Mouse (Mus musculus): ENCODE measurements at regions not wholly inside any gene's neighbourhood (a gene's known extent, or its start where the extent isn't known, plus 50 kb on each side); places are given as distances from the start of the nearest gene placed in this dataset.

- no peak overlapping the region for H3K4me2 ChIP-seq (replicated peaks; ENCODE audit: low read depth)
- H3K36me3 ChIP-seq (ENCODE audit: control insufficient read depth, insufficient read depth), result no peaks in the 10 kb centered on the region
- H3K4me1 ChIP-seq (replicated peaks; ENCODE audit: control insufficient read depth, insufficient read depth, low read length), result no peaks in the 10 kb centered on the region
- H3K4me3 ChIP-seq (ENCODE audit: low read depth, low read length), result no peak overlapping the region
- H3K27ac ChIP-seq (ENCODE audit: low read depth, low read length), result no peak overlapping the region
- TF ChIP-seq CTCF (IDR thresholded peaks at IDR 0.05; ENCODE audit: low read depth), result peak; percentile 45
- no peaks in the 10 kb centered on the region for H3K27me3 ChIP-seq (replicated peaks; ENCODE audit: control insufficient read depth, insufficient read depth, low read length)
- ATAC-seq, result no peak
- H3K9me3 ChIP-seq (ENCODE audit: control insufficient read depth), result no peaks in the 10 kb centered on the region
- H3K9ac ChIP-seq (ENCODE audit: low read depth, low read length), result no peak overlapping the region
Measured at GRCm38 (mm10) chrX:56276348-56276747, 63.7 kb upstream of the Gm773 start.

- no peak for ATAC-seq
- Histone ChIP-seq H3K9ac (ENCODE audit: low read depth, low read length) (no peak overlapping the region), H3K4me1 (replicated peaks; ENCODE audit: control insufficient read depth, insufficient read depth, low read length) (no peaks in the 10 kb centered on the region), H3K27me3 (replicated peaks; ENCODE audit: control insufficient read depth, insufficient read depth, low read length) (no peaks in the 10 kb centered on the region), H3K36me3 (ENCODE audit: control insufficient read depth, insufficient read depth) (no peaks in the 10 kb centered on the region), H3K9me3 (ENCODE audit: control insufficient read depth) (no peaks in the 10 kb centered on the region), H3K27ac (ENCODE audit: low read depth, low read length) (no peak overlapping the region), H3K4me3 (ENCODE audit: low read depth, low read length) (no peak overlapping the region), H3K4me2 (replicated peaks; ENCODE audit: low read depth) (no peak overlapping the region)
- 0% methylated on average over 1 of the region's 1 CpGs for WGBS
- TF ChIP-seq CTCF (IDR thresholded peaks at IDR 0.05; ENCODE audit: low read depth), result peak; percentile 60
Measured at GRCm38 (mm10) chrX:56274170-56274569, 61.5 kb upstream of the Gm773 start.

- 81% methylated on average over 2 of the region's 2 CpGs for WGBS
- Histone ChIP-seq H3K36me3 (ENCODE audit: control insufficient read depth, insufficient read depth) (no peaks in the 10 kb centered on the region), H3K4me3 (ENCODE audit: low read depth, low read length) (no peak overlapping the region), H3K9me3 (ENCODE audit: control insufficient read depth) (no peaks in the 10 kb centered on the region), H3K4me2 (replicated peaks; ENCODE audit: low read depth) (no peak overlapping the region), H3K27me3 (replicated peaks; ENCODE audit: control insufficient read depth, insufficient read depth, low read length) (no peaks in the 10 kb centered on the region), H3K9ac (ENCODE audit: low read depth, low read length) (no peak overlapping the region), H3K27ac (ENCODE audit: low read depth, low read length) (no peak overlapping the region), H3K4me1 (replicated peaks; ENCODE audit: control insufficient read depth, insufficient read depth, low read length) (no peaks in the 10 kb centered on the region)
- no peak for TF ChIP-seq CTCF (IDR thresholded peaks at IDR 0.05; ENCODE audit: low read depth)
- no peak for ATAC-seq
Measured at GRCm38 (mm10) chrX:56269706-56270105, 57.0 kb upstream of the Gm773 start.

All from intestine, postnatal 0 days (tissue).